Mouse (Mus musculus): ENCODE data around the gene Dusp13. TPM values are rescaled to one million over a fixed set of nuclear protein-coding genes. Genes with fewer than 3 reads are reported as not detected.

Dusp13 gene
- polyA plus RNA-seq, 1 experiment from 2014 or later = not detected

DNA sequence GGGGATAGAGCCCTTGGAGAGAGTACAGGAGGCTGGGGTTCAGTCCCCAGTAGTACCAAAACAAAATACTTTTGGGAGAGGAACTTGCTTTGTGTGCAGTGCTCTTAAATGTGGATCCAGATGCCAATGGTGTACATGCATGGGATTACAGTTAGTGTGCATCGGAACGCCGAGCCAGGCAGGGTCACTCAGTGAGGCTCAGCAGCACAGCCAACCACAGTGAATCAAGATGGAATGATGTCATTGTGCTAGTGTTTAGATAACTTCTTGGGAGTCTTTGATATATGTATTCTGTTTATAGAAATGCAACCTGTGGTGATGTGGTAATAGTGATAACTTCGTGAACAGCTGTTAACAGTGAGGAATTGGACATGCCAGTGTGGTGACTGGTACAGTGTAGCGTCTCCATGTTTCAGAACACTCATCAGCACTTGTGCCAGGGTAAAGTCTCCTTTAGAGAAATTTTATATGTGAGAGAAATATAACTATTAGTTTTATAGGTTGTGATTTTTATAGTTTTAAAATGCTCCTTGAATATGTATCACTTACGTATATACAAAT lies 15.5 kb upstream of the Dusp13 start:
- ATAC-seq (ENCODE audit: borderline replicate concordance, extremely low read depth, low FRiP score, low TSS enrichment) = no peak
- WGBS = 81% methylated on average over 6 of the region's 6 CpGs
- no peak overlapping the region for H3K27ac ChIP-seq

DNA sequence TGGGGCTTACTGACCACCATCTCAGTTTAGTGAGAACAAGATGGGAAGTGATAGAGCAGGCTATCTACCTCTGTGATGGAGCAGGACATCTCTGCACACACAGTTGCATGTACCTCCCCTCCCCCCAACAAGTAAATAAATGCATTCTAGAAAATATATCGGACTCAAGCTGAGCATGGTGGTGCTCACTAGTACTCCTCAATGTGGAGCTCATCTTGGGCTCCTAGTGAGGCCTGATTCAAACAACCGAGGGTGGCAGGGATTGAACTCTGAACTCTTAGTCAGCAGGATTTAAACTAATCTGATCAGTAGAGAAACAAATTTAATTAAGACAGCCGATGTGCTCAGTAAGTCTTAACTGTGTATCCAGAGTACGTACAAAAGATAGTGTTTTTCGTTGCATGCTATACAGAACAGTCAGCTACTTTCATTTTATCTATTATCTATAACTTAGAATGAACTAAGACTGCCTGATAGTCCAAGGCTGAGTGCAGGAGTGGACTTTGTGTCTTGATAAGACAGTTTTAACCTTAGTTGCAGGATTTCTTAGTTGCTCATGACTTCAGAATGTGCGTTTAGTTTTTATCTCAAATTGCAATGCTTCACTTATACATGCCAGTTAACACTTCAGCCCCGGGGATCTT lies 14.9 kb upstream of the Dusp13 start:
- 60% methylated on average over 7 of the region's 7 CpGs for WGBS
- H3K27ac ChIP-seq = no peak overlapping the region
- no peak overlapping the region for H3K9ac ChIP-seq
- H3K4me1 ChIP-seq = 0 out of 2 replicates have a peak, but pooled peaks cover 8% of the 10 kb centered on the region
- H3K9me3 ChIP-seq = no peaks in the 10 kb centered on the region
- no peak for ATAC-seq (ENCODE audit: borderline replicate concordance, extremely low read depth, low FRiP score, low TSS enrichment)
- no peaks in the 10 kb centered on the region for H3K27me3 ChIP-seq
- H3K4me3 ChIP-seq = no peak overlapping the region
- no peaks in the 10 kb centered on the region for H3K36me3 ChIP-seq
- H3K4me2 ChIP-seq = no peak overlapping the region

More for the DNA sequence above, 15.5 kb upstream of the Dusp13 start:
- Histone ChIP-seq H3K4me1 (0 out of 2 replicates have a peak, but pooled peaks cover 8% of the 10 kb centered on the region), H3K4me2 (no peak overlapping the region), H3K27me3 (no peaks in the 10 kb centered on the region), H3K4me3 (no peak overlapping the region), H3K9me3 (no peaks in the 10 kb centered on the region), H3K9ac (no peak overlapping the region), H3K36me3 (no peaks in the 10 kb centered on the region)

DNA sequence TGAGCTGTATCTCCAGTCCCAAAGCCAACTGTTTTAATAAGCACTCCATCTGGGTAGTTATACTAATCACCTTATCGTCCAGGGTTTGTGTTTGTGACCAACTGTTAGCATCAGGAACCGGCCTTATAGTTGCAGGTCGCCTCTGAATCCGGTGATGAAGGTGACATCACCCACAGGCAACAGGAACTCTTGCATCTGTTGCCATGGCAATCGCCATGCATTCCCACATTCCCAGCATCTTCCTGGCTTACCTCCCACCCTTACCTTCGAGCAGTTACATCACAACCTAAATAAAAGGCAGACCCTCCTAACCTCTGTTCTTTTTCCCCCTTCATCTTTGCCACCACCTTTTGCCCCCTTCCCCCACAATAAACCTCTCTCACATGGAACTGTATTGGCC lies 13.7 kb upstream of the Dusp13 start:
- no peaks in the 10 kb centered on the region for H3K27me3 ChIP-seq
- no peaks in the 10 kb centered on the region for H3K36me3 ChIP-seq
- no peak overlapping the region for H3K27ac ChIP-seq
- no peaks in the 10 kb centered on the region for H3K9me3 ChIP-seq
- no peak for ATAC-seq (ENCODE audit: borderline replicate concordance, extremely low read depth, low FRiP score, low TSS enrichment)
- no peak overlapping the region for H3K4me3 ChIP-seq
- H3K9ac ChIP-seq = no peak overlapping the region
- WGBS = 85% methylated on average over 6 of the region's 6 CpGs
- H3K4me1 ChIP-seq = 0 out of 2 replicates have a peak, but pooled peaks cover 8% of the 10 kb centered on the region
- H3K4me2 ChIP-seq = no peak overlapping the region

DNA sequence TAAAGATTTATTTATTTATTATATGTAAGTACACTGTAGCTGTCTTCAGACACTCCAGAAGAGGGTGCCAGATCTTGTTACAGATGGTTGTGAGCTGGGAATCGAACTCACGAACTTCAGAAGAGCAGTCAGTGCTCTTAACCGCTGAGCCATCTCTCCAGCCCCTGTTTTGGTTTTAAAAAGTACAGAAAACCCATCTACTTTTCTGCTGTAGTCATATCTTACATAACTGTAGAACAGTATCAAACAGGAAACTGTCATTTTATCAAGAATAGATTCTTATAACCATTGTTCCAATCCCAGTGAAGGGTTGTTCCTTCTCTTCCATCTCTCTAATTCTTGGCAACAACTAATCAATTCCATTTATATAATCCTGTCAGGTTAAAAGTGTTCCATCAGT lies 12.8 kb upstream of the Dusp13 start:
- Histone ChIP-seq H3K36me3 (no peaks in the 10 kb centered on the region), H3K4me3 (no peak overlapping the region), H3K27ac (no peak overlapping the region), H3K9ac (no peak overlapping the region), H3K9me3 (no peaks in the 10 kb centered on the region), H3K4me1 (0 out of 2 replicates have a peak, but pooled peaks cover 8% of the 10 kb centered on the region), H3K27me3 (no peaks in the 10 kb centered on the region), H3K4me2 (no peak overlapping the region)
- no peak for ATAC-seq (ENCODE audit: borderline replicate concordance, extremely low read depth, low FRiP score, low TSS enrichment)
- WGBS = 88% methylated on average over 3 of the region's 3 CpGs

DNA sequence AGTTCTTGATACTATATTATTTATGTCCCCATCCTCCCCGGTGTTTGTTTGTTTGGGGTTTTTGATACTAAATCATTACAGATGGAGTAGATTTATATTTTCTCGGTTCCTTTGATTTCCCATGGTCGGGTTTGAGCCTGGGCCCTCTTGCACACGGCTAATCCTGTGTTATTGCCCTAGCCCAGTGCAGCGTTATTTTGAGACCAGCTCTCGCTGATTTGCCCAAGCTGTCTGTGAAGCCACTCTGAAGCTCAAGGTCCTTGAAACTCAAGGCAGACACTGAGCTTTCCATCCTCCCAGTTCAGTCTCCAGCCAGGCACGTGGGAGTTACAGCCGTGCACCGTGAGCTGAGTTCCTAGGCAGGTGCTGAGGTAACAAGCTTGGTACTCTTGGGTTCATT lies 10.6 kb upstream of the Dusp13 start:
- Histone ChIP-seq H3K4me1 (0 out of 2 replicates have a peak, but pooled peaks cover 5% of the 10 kb centered on the region), H3K27me3 (no peaks in the 10 kb centered on the region), H3K4me2 (no peak overlapping the region), H3K9me3 (no peaks in the 10 kb centered on the region), H3K36me3 (no peaks in the 10 kb centered on the region), H3K9ac (no peak overlapping the region), H3K27ac (no peak overlapping the region), H3K4me3 (no peak overlapping the region)
- WGBS = 85% methylated on average over 9 of the region's 9 CpGs
- ATAC-seq (ENCODE audit: borderline replicate concordance, extremely low read depth, low FRiP score, low TSS enrichment) = no peak

DNA sequence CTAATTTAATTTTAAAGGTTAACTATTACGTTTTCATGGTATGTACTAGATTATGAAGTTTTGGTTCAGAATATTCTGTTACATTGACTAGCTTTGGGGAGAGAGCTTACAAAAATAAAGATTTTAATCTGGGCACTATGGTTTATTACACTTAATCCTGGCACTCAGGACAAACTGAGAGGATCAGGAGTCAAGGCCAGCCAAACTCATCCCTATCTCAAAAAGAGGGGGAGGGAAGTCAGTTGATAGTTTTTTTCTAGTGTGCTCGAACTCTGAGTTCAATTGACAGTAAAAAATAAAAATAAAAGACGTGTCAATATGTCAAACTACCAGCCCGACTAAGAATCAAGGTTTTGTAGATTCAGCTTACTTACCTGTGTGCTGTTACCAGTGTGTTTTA lies 2.4 kb upstream of the Dusp13 start:
- ATAC-seq (ENCODE audit: borderline replicate concordance, extremely low read depth, low FRiP score, low TSS enrichment) = no peak
- 71% methylated on average over 4 of the region's 4 CpGs for WGBS
- Histone ChIP-seq H3K27me3 (no peaks in the 10 kb centered on the region), H3K27ac (no peak overlapping the region), H3K9ac (no peak overlapping the region), H3K9me3 (no peaks in the 10 kb centered on the region), H3K4me2 (no peak overlapping the region), H3K4me3 (no peak overlapping the region), H3K4me1 (peaks cover 16% of the 10 kb centered on the region), H3K36me3 (no peaks in the 10 kb centered on the region)

DNA sequence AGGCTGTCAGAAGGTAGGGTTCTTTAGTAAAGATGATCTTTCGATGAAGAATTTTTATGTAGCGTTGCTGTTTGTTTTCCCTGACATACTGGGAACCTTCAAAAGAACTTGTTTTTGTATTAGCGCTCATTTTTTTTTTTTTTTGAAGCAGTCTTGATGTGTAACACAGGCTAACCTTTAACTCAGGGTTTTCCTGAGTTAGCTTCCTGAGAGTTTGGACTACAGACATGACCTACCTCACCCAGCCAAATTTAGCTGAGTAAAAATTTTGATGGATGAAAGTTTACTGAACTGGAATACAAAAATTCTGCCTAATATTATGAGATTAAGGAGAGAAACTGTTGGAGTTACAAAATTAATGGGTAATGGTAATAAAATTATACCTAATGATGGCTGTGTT lies 1.4 kb upstream of the Dusp13 start:
- no peak for ATAC-seq (ENCODE audit: borderline replicate concordance, extremely low read depth, low FRiP score, low TSS enrichment)
- Histone ChIP-seq H3K27ac (no peak overlapping the region), H3K4me2 (no peak overlapping the region; the same call in 1 of the 2 replicates), H3K27me3 (no peaks in the 10 kb centered on the region), H3K4me1 (peaks cover 16% of the 10 kb centered on the region), H3K4me3 (no peak overlapping the region), H3K9me3 (no peaks in the 10 kb centered on the region), H3K9ac (no peak overlapping the region), H3K36me3 (no peaks in the 10 kb centered on the region)
- WGBS = 88% methylated on average over 3 of the region's 3 CpGs

DNA sequence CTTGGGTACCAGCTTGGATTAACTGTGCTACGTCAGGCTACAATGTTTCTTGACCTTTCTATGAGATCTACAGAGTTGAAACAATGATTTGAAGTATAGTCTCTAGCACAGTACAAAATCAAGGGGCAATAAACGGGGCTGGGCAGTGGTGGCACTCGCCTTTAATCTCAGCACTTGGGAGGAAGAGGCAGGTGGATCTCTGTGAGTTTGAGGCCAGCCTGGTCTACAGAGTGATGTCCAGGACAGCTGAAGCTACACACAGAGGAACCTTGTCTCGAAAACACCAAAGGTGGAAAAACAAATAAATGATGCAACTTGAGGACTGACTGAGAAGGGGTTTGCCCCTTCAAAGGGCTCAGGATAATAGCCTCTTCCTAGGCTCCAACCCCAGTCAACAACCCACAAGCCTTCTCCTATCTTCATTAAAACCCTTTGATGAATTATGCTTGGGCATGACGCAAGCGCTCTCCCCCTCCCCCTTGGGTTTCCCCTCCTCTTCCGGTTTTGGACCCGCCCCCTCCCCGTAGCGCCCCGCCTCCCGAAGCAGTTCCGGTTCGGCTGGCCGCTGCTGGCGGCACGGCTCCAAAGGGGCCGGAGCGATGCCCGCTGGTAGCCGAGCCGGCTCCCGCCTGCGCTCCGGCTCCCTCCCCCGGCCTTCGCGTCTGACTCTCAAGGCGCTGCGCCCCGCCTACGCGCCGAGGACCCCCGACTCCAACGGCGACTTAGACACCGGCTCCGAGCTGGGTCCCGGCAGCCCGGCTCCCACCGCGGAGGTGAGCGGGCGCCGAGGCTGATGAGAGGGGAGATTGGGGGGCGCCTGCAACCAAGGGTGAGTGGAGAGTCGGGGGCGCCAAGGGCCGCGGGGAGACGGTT lies 737 bp downstream of the Dusp13 start, which contains the start of gene Samd8:
Gene Samd8, plus strand, starts transcription at position 524 of the 873 bp plus-strand sequence.
- peak within 1 kb of the TSS; percentile 90 for H3K9ac ChIP-seq
- H3K36me3 ChIP-seq = no peaks in the 10 kb centered on the region
- H3K4me2 ChIP-seq = peak within 1 kb of the TSS; percentile 87
- peaks cover 22% of the 10 kb centered on the region for H3K4me1 ChIP-seq
- 6% methylated on average over 49 of the region's 52 CpGs for WGBS
- peak within 1 kb of the TSS; percentile 84 for H3K27ac ChIP-seq
- H3K27me3 ChIP-seq = no peaks in the 10 kb centered on the region
- peak; percentile 90 for ATAC-seq (ENCODE audit: borderline replicate concordance, extremely low read depth, low FRiP score, low TSS enrichment)
- no peaks in the 10 kb centered on the region for H3K9me3 ChIP-seq
- peak within 1 kb of the TSS; percentile 100 for H3K4me3 ChIP-seq

DNA sequence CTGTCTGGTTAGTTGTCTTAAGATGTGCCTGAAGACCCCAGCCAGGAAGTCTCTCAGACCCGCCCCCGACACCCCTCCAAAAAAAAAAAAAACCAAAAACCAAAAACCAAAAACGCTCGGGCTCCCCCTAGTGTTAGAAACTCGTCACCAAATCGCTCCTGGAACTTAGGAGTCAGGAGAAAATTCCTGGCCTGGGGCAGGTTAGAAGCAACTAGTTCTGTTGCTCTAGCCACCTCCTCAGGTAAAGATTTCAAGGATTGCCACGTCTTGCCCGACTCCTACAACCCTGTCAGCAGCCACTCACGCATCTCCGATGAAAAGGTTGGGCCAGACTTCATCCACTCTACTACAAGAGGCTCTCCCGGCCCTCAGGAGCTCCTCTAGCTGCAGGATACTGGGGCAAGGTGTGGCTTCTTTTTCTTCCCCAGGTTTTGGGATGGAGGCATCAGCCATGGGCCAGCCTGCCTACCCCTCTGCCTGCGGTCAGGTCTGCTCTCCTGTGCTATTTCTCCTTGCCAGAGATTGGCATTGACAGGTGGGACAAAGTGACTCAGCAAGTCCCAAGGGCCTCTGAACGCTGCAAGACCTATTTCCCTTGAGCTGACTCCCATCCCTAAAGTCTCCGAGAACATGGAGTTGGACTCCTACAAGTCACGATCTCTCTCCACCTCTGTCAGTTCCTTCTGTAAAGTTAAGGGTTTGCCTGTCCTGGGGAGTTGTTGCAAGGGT lies 2.7 kb downstream of the Dusp13 start:
- ATAC-seq (ENCODE audit: borderline replicate concordance, extremely low read depth, low FRiP score, low TSS enrichment) = no peak
- 39% methylated on average over 15 of the region's 15 CpGs for WGBS
- Histone ChIP-seq H3K4me3 (no peak overlapping the region), H3K4me1 (peaks cover 19% of the 10 kb centered on the region), H3K27me3 (no peaks in the 10 kb centered on the region), H3K9ac (no peak overlapping the region), H3K27ac (no peak overlapping the region), H3K36me3 (no peaks in the 10 kb centered on the region), H3K4me2 (no peak overlapping the region), H3K9me3 (no peaks in the 10 kb centered on the region)

DNA sequence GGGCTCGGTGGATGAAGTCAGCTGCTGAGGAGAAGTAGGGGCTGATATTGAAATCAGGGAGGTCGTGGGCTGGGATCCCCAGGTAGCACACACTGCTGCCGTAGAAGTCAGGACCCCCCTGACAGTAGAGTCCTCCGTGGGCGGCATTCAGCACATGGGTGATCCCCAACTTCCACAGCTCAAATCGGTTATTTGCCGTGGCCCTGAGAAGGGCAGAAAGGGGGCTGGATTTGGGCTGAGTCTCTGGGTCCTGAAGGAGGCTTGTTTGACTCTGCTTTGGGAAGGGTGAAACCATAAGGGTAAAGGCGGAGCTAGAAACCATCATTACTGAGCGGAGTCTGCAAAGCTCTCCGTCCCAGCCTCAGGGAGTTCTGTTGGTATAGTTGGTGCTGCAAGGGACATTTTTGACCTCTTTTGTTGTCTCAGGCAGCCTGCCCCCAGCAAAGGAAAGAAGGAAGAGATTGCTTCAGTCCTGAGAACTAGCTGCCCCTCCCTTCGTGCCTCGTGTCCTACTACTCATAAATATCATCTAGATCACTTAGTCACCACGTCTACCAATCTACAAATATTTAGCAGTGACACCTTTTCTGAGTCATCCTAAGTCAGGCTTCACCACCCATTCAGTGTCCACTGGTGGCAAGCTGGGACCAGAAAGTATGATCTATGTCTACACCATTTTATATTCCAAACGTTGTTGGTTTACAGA lies 3.4 kb downstream of the Dusp13 start:
- H3K4me1 ChIP-seq = peaks cover 19% of the 10 kb centered on the region
- H3K27me3 ChIP-seq = no peaks in the 10 kb centered on the region
- no peaks in the 10 kb centered on the region for H3K36me3 ChIP-seq
- no peaks in the 10 kb centered on the region for H3K9me3 ChIP-seq
- no peak for ATAC-seq (ENCODE audit: borderline replicate concordance, extremely low read depth, low FRiP score, low TSS enrichment)
- H3K4me2 ChIP-seq = no peak overlapping the region
- WGBS = 70% methylated on average over 14 of the region's 14 CpGs
- no peak overlapping the region for H3K27ac ChIP-seq
- H3K9ac ChIP-seq = no peak overlapping the region
- no peak overlapping the region for H3K4me3 ChIP-seq

DNA sequence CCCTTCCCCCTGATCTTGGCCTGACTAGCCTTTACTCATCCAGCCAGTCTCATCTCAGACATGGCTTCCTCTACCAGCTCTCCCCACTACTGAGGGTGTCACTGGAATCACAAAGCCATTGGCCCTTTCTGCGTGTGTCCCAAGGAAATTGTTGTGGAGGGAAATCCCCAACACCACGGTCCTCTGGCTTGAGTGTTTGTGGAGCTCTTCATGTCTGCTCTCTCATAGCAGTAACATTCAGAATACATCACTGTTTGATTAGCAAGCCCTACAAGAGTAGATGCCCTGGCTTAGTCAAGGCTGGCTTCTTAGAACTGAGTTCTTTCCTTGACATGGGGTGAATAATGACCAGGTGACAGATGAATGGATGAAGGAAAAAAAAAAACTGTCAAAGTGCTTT lies 4.1 kb downstream of the Dusp13 start:
- H3K27me3 ChIP-seq = no peaks in the 10 kb centered on the region
- 37% methylated on average over 2 of the region's 2 CpGs for WGBS
- no peak overlapping the region for H3K9ac ChIP-seq
- peaks cover 14% of the 10 kb centered on the region for H3K4me1 ChIP-seq
- no peak overlapping the region for H3K27ac ChIP-seq
- H3K4me3 ChIP-seq = no peak overlapping the region
- H3K4me2 ChIP-seq = no peak overlapping the region
- no peaks in the 10 kb centered on the region for H3K9me3 ChIP-seq
- no peak for ATAC-seq (ENCODE audit: borderline replicate concordance, extremely low read depth, low FRiP score, low TSS enrichment)
- no peaks in the 10 kb centered on the region for H3K36me3 ChIP-seq

Data from lung, embryonic 15.5 days (tissue).